Mouse (Mus musculus): ENCODE measurements around the gene Lyz1. TPM values are rescaled to one million over a fixed set of nuclear protein-coding genes. Genes with fewer than 3 reads are reported as not detected.
"Not testable (repeated sequence)": the region's sequence is repeated elsewhere in the genome, so short reads cannot be mapped to it uniquely, and the experiment has no call there.

Gene Lyz1
- polyA plus RNA-seq, 1 experiment from 2014 or later = 0.11 TPM

DNA sequence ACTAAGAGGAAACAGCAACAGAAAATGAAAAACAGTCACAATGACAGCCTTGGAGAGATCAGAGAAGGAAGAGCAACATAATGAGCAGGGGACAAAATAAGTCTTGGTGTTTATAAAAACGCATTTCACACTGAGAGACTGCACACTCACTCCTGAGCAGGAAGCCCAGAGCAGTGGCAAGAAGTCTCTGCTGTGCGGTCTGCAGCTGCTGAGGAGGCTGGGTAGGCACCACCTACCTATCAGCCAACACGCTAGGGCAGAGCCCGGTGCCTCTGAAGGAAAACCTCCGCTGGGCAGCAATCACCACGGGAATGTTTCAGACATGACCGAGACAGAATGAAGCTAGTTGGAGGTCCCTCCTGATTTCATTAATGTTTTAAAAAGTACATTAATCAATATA is 7.1 kb downstream of the Lyz1 start:
- H3K9me3 ChIP-seq; H3K4me3 ChIP-seq; H3K4me2 ChIP-seq (replicated peaks); H3K4me1 ChIP-seq; H3K27me3 ChIP-seq; ATAC-seq (ENCODE audit: low FRiP score, low read depth); H3K9ac ChIP-seq; H3K27ac ChIP-seq; H3K36me3 ChIP-seq: not testable (repeated sequence)
- 75% methylated on average over 4 of the region's 7 CpGs for WGBS

DNA sequence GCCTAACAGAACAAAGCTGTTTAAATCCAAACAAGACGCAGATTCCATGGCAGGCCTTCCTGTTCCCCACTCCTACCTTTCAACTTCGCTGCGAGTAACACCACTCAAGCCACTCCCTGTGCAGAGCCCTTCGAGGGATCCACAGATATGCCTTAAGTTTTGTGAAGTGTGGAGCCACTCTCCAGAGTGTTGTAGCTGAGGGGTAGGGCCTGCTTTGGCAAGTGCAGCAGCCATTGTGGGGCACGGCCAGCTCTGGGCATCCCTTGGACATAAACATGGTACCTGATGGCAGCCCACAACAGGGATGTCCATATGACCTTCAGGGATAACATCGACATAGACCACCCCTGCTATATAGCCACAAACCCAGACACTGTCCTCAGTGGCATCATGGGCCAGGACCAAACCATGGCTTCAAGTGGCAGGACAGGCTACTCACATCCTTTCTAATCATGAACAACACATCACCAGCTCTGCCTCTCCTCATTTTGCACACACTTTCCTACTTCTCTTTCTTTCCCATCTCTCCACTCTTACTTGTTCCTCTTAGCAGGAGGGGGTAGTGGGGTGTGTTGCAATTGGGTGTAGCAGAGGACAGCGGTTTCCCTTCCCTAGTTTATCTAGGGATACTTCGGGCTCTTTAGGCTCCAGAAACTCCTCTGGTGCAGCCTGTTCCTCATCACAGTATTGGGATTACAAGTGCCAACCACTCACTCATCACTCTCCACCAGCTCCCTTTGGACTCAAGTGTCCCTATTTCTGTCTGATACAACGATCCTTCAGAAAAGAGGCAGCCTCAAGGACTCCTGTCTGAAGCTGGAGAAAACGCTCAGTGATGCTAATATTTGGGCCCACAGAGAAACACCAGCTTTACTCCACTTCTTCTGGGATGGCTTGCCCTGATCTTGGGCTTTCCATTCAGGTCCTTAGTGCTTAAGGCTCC is 7.8 kb downstream of the Lyz1 start:
- 85% methylated on average over 10 of the region's 10 CpGs for WGBS
- Histone ChIP-seq H3K4me2 (replicated peaks) (no peak overlapping the region), H3K9me3 (no peaks in the 10 kb centered on the region), H3K36me3 (no peaks in the 10 kb centered on the region), H3K4me3 (no peak overlapping the region), H3K27me3 (no peaks in the 10 kb centered on the region), H3K4me1 (no peaks in the 10 kb centered on the region), H3K9ac (no peak overlapping the region), H3K27ac (no peak overlapping the region)
- no peak for ATAC-seq (ENCODE audit: low FRiP score, low read depth)

DNA sequence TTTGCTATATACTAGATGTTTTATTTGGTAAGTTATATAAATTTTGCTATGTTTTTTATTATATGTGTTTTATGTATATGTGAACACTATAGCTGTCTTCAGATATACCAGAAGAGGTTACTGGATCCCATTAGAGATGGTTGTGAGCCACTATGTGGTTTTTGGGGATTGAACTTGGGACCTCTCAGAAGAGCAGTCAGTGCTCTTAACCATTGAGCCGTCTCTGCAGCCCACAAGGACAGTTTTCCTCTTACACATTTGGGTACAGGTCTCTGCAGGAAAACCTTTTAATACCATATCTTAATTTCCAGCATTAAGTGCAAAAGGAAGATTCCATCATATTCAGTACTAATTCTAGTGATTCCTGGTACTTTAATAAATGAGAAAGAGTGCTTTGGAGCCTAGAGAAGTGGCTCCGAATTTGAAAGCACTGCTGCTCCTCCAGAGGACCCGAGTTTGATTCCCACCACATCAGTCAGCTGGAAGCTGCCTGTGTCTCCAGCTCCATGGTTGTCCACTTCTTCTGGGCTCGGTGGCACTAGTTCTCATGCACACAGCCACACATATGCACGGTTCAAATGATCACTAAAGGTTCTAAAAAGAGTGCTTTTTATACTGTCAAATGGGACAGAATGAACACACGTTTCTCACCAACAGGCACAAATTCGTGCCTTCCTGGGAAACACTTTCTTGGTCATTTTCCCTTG is 8.6 kb downstream of the Lyz1 start:
- H3K4me1 ChIP-seq = no peaks in the 10 kb centered on the region
- WGBS = 77% methylated on average over 7 of the region's 7 CpGs
- H3K27me3 ChIP-seq = no peaks in the 10 kb centered on the region
- no peaks in the 10 kb centered on the region for H3K36me3 ChIP-seq
- H3K9ac ChIP-seq = no peak overlapping the region
- H3K4me3 ChIP-seq = no peak overlapping the region
- no peaks in the 10 kb centered on the region for H3K9me3 ChIP-seq
- ATAC-seq (ENCODE audit: low FRiP score, low read depth) = no peak
- no peak overlapping the region for H3K27ac ChIP-seq
- no peak overlapping the region for H3K4me2 ChIP-seq (replicated peaks)

DNA sequence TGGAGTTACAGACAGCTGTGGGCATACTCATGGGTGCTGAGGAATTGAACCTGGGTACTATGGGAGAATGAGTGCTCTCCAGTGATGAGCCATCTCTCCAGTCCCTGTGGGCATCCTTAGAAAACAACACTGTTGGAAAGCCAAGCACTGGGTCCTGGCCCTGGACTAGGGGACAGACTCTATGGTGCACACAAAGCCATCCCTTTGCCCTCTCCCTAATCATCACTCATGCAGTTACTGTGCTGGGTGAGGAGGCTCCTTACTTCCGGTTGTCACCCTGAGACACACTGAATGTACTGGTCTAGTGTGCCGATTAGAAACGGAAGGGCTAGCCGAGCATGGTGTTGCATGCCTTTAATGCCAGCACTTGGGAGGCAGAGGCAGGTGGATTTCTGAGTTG is 9.5 kb downstream of the Lyz1 start:
- not testable (repeated sequence) for ATAC-seq (ENCODE audit: low FRiP score, low read depth); H3K9ac ChIP-seq; H3K27ac ChIP-seq; H3K9me3 ChIP-seq; H3K4me2 ChIP-seq (replicated peaks); H3K27me3 ChIP-seq; H3K4me3 ChIP-seq; H3K4me1 ChIP-seq; H3K36me3 ChIP-seq
- 89% methylated on average over 4 of the region's 4 CpGs for WGBS

DNA sequence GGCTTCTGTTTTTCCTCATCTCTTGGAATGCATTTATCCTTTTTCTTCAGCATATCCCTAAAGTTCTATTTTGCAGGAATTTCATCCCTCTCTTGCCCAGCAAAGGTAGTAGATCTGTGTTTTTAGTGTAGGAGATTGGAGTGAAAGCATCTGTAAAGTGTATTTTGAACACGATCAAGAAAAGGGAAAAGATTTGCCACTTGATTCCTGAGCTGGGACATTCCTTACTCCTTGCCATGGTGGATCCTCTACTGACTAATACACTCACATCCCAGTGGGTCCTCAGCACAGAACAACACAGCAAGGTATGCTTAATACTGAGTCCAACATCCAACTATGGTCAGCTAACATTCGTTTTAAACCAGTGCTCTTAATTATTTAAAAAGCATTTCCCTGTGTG is 10.1 kb downstream of the Lyz1 start:
- H3K36me3 ChIP-seq = no peaks in the 10 kb centered on the region
- H3K27me3 ChIP-seq = no peaks in the 10 kb centered on the region
- no peak overlapping the region for H3K9ac ChIP-seq
- no peaks in the 10 kb centered on the region for H3K4me1 ChIP-seq
- no peak overlapping the region for H3K4me2 ChIP-seq (replicated peaks)
- H3K27ac ChIP-seq = no peak overlapping the region
- 79% methylated on average over 2 of the region's 2 CpGs for WGBS
- ATAC-seq (ENCODE audit: low FRiP score, low read depth) = no peak
- no peak overlapping the region for H3K4me3 ChIP-seq
- no peaks in the 10 kb centered on the region for H3K9me3 ChIP-seq

DNA sequence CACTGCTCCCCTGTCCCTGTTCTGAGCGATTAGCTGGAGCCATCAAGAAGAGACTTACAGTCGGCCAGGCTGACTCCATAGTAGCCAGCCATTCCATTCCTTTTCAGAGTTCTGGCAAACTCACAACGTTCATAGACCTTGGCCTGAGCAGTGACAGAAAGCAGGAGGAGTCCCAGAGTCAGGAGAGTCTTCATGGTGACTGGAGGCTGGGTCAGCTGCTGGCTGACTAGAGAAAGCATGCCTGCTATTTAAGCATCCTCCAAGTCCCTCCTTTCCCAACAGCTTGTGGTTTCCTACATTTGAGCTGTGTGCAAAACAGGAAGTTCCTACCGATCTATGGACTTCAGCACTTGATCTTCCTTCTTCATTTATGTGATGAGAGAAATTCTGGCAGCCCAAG is 10.6 kb downstream of the Lyz1 start, which contains the start of gene Lyz2:
Gene Lyz2, minus strand, starts transcription at position 273 of the 400 bp plus-strand sequence.
- H3K27ac ChIP-seq = no peak within 1 kb of the TSS
- no peaks in the 10 kb centered on the region for H3K36me3 ChIP-seq
- H3K4me2 ChIP-seq (replicated peaks) = no peak within 1 kb of the TSS
- no peaks in the 10 kb centered on the region for H3K27me3 ChIP-seq
- no peak for ATAC-seq (ENCODE audit: low FRiP score, low read depth)
- H3K4me1 ChIP-seq = no peaks in the 10 kb centered on the region
- no peak within 1 kb of the TSS for H3K4me3 ChIP-seq
- no peak within 1 kb of the TSS for H3K9ac ChIP-seq
- H3K9me3 ChIP-seq = no peaks in the 10 kb centered on the region
- WGBS = 57% methylated on average over 4 of the region's 4 CpGs

DNA sequence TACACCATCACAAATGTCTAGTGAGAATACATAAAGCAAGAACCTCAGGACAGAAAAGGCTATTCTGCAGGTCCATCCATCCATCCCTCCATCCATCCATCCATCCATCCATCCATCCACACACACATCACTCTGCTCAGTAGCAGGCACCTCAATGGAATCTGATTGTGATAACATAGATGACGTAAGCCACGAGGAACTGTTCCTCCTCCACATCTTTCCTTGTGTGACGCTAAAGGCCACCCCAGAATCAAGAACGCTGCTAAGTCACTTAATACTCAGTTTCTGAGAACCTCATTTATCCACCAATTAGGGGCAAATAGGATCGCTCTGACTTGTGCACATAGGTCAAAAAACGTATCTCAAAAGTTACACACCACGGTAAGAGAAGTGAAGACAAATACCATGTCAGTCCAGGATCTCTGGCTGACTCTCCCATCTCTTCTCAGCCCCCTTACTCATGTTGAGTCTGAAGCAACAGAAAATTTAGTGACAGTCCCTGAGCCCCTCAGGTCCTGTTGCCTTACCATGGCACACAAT is 11.2 kb downstream of the Lyz1 start:
- Histone ChIP-seq H3K27me3 (no peaks in the 10 kb centered on the region), H3K4me3 (no peak overlapping the region), H3K27ac (no peak overlapping the region), H3K9me3 (no peaks in the 10 kb centered on the region), H3K4me2 (replicated peaks) (no peak overlapping the region), H3K9ac (no peak overlapping the region), H3K4me1 (no peaks in the 10 kb centered on the region), H3K36me3 (no peaks in the 10 kb centered on the region)
- ATAC-seq (ENCODE audit: low FRiP score, low read depth) = no peak
- 91% methylated on average over 7 of the region's 7 CpGs for WGBS

DNA sequence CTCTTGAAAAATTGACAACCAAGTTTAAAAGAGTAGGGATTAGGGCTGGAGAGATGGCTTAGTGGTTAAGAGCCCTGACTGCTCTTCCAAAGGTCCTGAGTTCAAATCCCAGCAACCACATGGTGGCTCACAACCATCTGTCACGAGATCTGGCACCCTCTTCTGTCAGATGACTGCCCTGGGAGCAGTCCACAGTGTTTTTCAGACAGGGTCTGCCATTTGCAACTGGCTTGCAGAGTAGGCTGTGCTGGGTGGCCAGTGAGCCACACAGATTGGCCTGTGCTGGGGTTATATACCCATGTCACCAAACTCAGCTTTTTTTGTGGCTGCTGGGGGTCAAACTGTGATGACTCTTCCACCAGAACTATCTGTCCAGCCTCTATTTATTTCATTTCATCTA is 12.7 kb downstream of the Lyz1 start:
- 42% methylated on average over 1 of the region's 1 CpGs for WGBS
- ATAC-seq (ENCODE audit: low FRiP score, low read depth) = no peak

DNA sequence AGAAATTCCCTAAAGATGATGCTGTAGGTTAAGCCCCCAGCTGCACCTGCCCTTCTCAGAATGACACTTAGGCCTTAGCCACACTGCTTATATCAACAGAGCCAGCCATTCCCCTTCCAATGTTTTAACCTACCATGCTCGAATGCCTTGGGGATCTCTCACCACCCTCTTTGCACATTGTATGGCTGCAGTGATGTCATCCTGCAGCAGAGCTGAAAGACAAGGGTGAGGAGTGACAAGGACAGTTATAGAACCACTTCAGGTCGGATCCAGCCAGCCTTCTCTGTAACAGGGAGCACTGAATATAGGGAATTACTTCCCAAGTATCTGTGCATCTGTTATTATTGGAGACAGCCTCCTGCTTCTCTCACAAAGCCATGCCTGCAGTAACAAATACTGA is 14.2 kb downstream of the Lyz1 start:
- not testable (repeated sequence) for H3K36me3 ChIP-seq; H3K9me3 ChIP-seq; H3K9ac ChIP-seq; H3K4me1 ChIP-seq; H3K4me2 ChIP-seq (replicated peaks); H3K4me3 ChIP-seq; H3K27me3 ChIP-seq; ATAC-seq (ENCODE audit: low FRiP score, low read depth); H3K27ac ChIP-seq
- 71% methylated on average over 2 of the region's 2 CpGs for WGBS

More for the DNA sequence above, 12.7 kb downstream of the Lyz1 start:
- no peaks in the 10 kb centered on the region for H3K36me3 ChIP-seq
- H3K27ac ChIP-seq = no peak overlapping the region
- no peak overlapping the region for H3K9ac ChIP-seq
- H3K9me3 ChIP-seq = no peaks in the 10 kb centered on the region
- H3K27me3 ChIP-seq = no peaks in the 10 kb centered on the region
- no peaks in the 10 kb centered on the region for H3K4me1 ChIP-seq
- no peak overlapping the region for H3K4me2 ChIP-seq (replicated peaks)
- no peak overlapping the region for H3K4me3 ChIP-seq

DNA sequence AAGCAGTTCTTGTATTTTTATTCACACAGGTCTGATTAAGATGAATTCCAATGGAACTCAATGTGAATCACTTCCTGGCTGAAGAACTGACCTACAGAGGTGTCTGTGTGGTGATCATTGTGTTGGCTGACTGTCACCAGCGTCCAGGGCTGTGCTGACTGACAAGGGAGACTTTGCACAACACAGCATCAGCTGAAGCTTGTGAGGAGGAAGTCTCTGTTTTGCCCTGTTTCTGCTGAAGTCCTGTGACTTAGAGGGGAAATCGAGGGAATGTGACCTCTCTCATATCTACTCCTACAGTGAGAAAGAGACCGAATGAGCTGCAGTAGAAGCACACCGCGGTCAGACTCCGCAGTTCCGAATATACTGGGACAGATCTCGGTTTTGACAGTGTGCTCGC is 14.9 kb downstream of the Lyz1 start:
- ATAC-seq (ENCODE audit: low FRiP score, low read depth); H3K27me3 ChIP-seq: not testable (repeated sequence)
- 87% methylated on average over 9 of the region's 9 CpGs for WGBS

DNA sequence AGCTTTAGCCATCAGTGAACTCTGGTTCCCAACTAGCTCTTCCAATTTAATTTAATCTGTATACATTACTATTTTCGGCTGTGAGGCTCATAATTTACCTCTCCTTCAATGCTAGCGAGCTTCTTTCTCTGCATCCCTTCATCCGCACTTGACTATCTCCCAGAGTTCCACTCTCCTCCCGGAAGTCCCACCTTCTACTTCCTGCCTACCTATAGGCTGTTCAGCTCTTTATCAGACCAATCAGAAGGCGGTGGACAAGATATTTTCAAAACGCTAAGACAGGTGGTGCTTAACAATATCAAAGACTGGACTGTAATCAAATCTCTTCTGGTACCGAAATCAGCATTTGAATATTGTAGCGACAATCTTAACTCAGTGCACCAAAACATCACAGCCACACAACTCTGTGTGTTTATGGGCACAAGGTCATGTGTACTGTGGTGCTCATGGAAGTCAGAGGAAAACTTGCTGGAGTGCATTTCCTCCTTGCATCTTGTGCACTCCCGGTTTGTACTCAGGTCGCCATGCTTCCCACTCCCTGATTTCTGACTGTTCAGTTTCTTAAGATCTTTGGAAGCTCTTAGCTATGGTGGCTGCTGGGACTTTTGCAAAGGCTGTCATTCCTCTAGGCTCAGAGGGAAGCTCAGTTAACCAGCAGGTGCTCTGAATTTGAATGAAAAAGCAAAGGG is 16.8 kb downstream of the Lyz1 start:
- no peak overlapping the region for H3K27ac ChIP-seq
- 84% methylated on average over 10 of the region's 10 CpGs for WGBS
- H3K4me3 ChIP-seq = no peak overlapping the region
- no peak overlapping the region for H3K9ac ChIP-seq
- H3K27me3 ChIP-seq = no peaks in the 10 kb centered on the region
- no peak overlapping the region for H3K4me2 ChIP-seq (replicated peaks)
- H3K4me1 ChIP-seq = no peaks in the 10 kb centered on the region
- ATAC-seq (ENCODE audit: low FRiP score, low read depth) = no peak
- H3K9me3 ChIP-seq = no peaks in the 10 kb centered on the region
- no peaks in the 10 kb centered on the region for H3K36me3 ChIP-seq

More for the DNA sequence above, 14.9 kb downstream of the Lyz1 start:
- not testable (repeated sequence) for H3K9ac ChIP-seq; H3K4me2 ChIP-seq (replicated peaks); H3K27ac ChIP-seq; H3K36me3 ChIP-seq; H3K9me3 ChIP-seq; H3K4me1 ChIP-seq; H3K4me3 ChIP-seq

DNA sequence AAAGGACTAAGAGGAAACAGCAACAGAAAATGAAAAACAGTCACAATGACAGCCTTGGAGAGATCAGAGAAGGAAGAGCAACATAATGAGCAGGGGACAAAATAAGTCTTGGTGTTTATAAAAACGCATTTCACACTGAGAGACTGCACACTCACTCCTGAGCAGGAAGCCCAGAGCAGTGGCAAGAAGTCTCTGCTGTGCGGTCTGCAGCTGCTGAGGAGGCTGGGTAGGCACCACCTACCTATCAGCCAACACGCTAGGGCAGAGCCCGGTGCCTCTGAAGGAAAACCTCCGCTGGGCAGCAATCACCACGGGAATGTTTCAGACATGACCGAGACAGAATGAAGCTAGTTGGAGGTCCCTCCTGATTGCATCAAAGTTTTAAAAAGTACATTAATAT is 18.0 kb downstream of the Lyz1 start:
- H3K9ac ChIP-seq; H3K27me3 ChIP-seq; H3K9me3 ChIP-seq; H3K4me3 ChIP-seq; H3K36me3 ChIP-seq; ATAC-seq (ENCODE audit: low FRiP score, low read depth); H3K4me1 ChIP-seq; H3K27ac ChIP-seq; H3K4me2 ChIP-seq (replicated peaks): not testable (repeated sequence)
- WGBS = 83% methylated on average over 4 of the region's 7 CpGs

Measured in limb, embryonic 13.5 days (tissue).